Mouse (Mus musculus): Measurements from ENCODE around the gene Ppa2.

The Ppa2 gene

GRCm38 (mm10) chr3:133405636-133406035 lies 95.7 kb downstream of the Ppa2 start:
- DNase-seq = no peak

DNA sequence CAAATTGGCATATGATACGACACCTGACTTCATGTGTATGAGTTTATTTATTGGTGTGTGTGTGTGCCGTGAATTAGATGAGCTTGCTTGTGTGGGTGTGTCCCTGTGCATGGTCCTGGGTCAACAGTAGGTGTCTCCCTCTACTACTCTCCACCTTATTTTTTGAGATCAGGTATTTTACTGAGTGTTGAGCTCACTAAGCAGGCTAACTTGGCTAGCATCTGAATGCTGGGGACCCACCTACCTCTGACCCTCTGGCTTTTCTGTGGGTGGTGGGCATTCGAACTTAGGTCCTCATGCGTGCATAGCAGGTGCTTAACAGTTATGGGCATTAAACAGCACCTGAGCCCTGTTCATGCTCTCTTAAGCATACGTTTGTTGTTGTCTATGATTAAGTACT lies 96.3 kb downstream of the Ppa2 start:
- DNase-seq = no peak

DNA sequence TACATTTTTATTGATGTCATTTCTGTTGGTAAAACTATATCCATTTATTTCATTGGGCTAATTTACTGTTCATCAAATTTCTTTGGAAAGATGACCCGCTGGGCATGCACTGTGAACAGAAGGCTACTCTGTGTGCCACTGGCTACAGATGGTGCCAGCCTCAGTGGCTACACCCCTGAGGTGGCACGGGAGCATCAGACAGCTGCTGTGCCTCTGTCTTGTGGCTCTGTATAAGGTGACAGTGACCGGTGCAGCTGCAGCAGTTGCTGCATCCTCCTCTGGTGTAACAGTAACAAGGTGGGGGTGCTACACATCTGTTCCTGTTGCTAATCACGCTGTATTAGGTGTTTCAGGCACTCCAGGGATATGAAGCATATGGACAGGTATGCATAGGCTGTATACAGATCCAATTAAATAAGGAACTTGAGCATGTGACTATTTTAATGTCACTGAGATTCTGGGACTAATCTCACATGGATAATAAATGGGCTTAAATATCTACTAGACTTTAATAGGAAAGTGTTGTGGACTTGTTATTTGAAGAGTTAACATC lies 101.3 kb downstream of the Ppa2 start:
- DNase-seq = no peak

- DNase-seq = no peak
Measured at GRCm38 (mm10) chr3:133411768-133412167, 101.9 kb downstream of the Ppa2 start.

- DNase-seq = no peak
Measured at GRCm38 (mm10) chr3:133414747-133415146, 104.8 kb downstream of the Ppa2 start.

DNA sequence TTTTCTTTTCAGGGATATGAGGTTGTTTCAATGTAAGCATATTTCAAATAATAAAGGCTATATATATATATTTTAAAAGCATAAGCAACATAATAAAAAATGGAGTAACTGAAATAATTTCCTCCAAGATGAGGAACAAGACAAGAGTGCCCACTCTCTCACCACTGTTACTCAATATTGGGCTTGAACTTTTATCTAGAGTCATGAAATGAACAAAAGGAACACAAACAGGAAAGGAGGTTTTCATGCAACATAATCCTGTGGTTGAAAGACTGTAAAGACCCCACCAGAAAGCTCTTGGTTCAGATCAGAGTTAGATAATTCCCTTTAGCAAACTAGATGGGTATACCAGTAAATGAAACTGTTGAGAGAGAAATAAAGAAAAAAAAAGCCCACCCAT lies 113.2 kb downstream of the Ppa2 start:
- no peak for DNase-seq

All from lung, postnatal 14 days (tissue).